ENCODE assay signal across 26 mouse cellular contexts in the genomic region with DNA sequence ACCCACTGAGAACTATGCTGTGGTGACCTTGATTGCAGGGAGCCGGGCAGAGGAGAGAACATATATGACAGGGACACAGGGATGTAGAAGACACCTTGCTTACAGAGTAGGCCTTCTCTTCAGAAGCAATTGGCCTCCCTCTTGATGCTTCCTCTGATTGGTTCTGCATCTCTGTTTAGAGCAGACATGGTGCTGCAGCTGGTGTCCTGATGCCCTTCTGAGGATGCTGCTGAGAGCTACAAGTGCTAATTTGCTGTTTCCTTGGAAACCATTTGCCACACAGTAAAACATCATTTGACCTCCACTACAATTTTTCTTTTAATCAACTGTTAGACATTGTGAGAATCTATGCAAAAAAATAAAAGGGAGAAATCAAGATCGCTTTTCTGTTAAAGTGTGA.
DNase-seq lines count a peak whose midpoint lies in the region; ATAC-seq and TF ChIP-seq lines count a peak whose summit lies in the region.
"Had no signal": no experiment of that assay in that cellular context is flagged by ENCODE, and none has a peak within 500 bp of the region (broad histone marks: within the 10 kb centered on the region; RNA-seq: fewer than 3 reads in every experiment).

No protein-coding gene starts in this region.

- H3K27me3 ChIP-seq in forebrain, embryonic 16.5 days (replicated peaks; ENCODE audit: control insufficient read depth, insufficient read depth, low read length): no peaks in the 10 kb centered on the region
- H3K27me3 ChIP-seq in forebrain, embryonic 11.5 days (ENCODE audit: control insufficient read depth, insufficient read depth, low read length): no peaks in the 10 kb centered on the region
- no peaks in the 10 kb centered on the region for H3K27me3 ChIP-seq in midbrain, embryonic 14.5 days (ENCODE audit: control insufficient read depth, insufficient read depth, low read length)
- H3K27me3 ChIP-seq in midbrain, embryonic 10.5 days (ENCODE audit: low read depth, poor library complexity, severe bottlenecking): no peaks in the 10 kb centered on the region
- no peaks in the 10 kb centered on the region for H3K27me3 ChIP-seq in midbrain, postnatal 0 days (ENCODE audit: insufficient read depth, low read length)
- H3K27me3 ChIP-seq: embryonic facial prominence, embryonic 13.5 days; heart, embryonic 13.5 days; hindbrain, embryonic 12.5 days; hindbrain, embryonic 15.5 days had no signal

- H3K9ac ChIP-seq in forebrain, embryonic 16.5 days (replicated peaks; ENCODE audit: low read depth, low read length): no peak overlapping the region
- H3K9ac ChIP-seq in forebrain, embryonic 11.5 days (ENCODE audit: low read length): no peak overlapping the region
- H3K9ac ChIP-seq in midbrain, embryonic 14.5 days (replicated peaks; ENCODE audit: low read length): no peak overlapping the region
- no peak overlapping the region for H3K9ac ChIP-seq in midbrain, postnatal 0 days (replicated peaks; ENCODE audit: low read length, poor library complexity, severe bottlenecking)
- H3K9ac ChIP-seq: embryonic facial prominence, embryonic 13.5 days; heart, embryonic 13.5 days; hindbrain, embryonic 12.5 days; hindbrain, embryonic 15.5 days had no signal

- H3K9me3 ChIP-seq in forebrain, embryonic 16.5 days (ENCODE audit: control insufficient read depth, low read length): no peaks in the 10 kb centered on the region
- H3K9me3 ChIP-seq in forebrain, embryonic 11.5 days (ENCODE audit: control insufficient read depth, low read length): no peaks in the 10 kb centered on the region
- no peaks in the 10 kb centered on the region for H3K9me3 ChIP-seq in midbrain, embryonic 14.5 days (ENCODE audit: control insufficient read depth, low read length)
- no peaks in the 10 kb centered on the region for H3K9me3 ChIP-seq in midbrain, embryonic 10.5 days (replicated peaks)
- no peaks in the 10 kb centered on the region for H3K9me3 ChIP-seq in midbrain, postnatal 0 days (ENCODE audit: low read length)
- H3K9me3 ChIP-seq: embryonic facial prominence, embryonic 10.5 days; embryonic facial prominence, embryonic 13.5 days; heart, embryonic 10.5 days; heart, embryonic 13.5 days; hindbrain, embryonic 12.5 days; hindbrain, embryonic 15.5 days had no signal

- no peak overlapping the region for H3K27ac ChIP-seq in forebrain, embryonic 16.5 days (ENCODE audit: low read length)
- H3K27ac ChIP-seq in forebrain, embryonic 11.5 days (ENCODE audit: low read depth, low read length): no peak overlapping the region
- no peak overlapping the region for H3K27ac ChIP-seq in midbrain, embryonic 14.5 days (replicated peaks; ENCODE audit: low read depth, low read length)
- no peak overlapping the region for H3K27ac ChIP-seq in midbrain, embryonic 10.5 days (replicated peaks)
- H3K27ac ChIP-seq in midbrain, postnatal 0 days (ENCODE audit: low read depth, low read length): no peak overlapping the region
- H3K27ac ChIP-seq in gastrocnemius, adult 2 months: no peak overlapping the region
- H3K27ac ChIP-seq: embryonic facial prominence, embryonic 10.5 days; embryonic facial prominence, embryonic 13.5 days; heart, adult 2 months; heart, embryonic 10.5 days; heart, embryonic 13.5 days; hindbrain, embryonic 12.5 days; hindbrain, embryonic 15.5 days had no signal

- WGBS in forebrain, embryonic 16.5 days: 92% methylated on average over 2 of the region's 2 CpGs
- 85% methylated on average over 2 of the region's 2 CpGs for WGBS in forebrain, embryonic 11.5 days
- WGBS in midbrain, embryonic 14.5 days: 91% methylated on average over 2 of the region's 2 CpGs
- 91% methylated on average over 2 of the region's 2 CpGs for WGBS in midbrain, embryonic 10.5 days
- 82% methylated on average over 2 of the region's 2 CpGs for WGBS in midbrain, postnatal 0 days

- H3K36me3 ChIP-seq in forebrain, embryonic 16.5 days (ENCODE audit: control insufficient read depth, insufficient read depth): no peaks in the 10 kb centered on the region
- H3K36me3 ChIP-seq in forebrain, embryonic 11.5 days (ENCODE audit: control insufficient read depth, insufficient read depth, low read length): no peaks in the 10 kb centered on the region
- H3K36me3 ChIP-seq in midbrain, embryonic 14.5 days (ENCODE audit: control insufficient read depth, insufficient read depth, low read length): no peaks in the 10 kb centered on the region
- no peaks in the 10 kb centered on the region for H3K36me3 ChIP-seq in midbrain, embryonic 10.5 days
- no peaks in the 10 kb centered on the region for H3K36me3 ChIP-seq in midbrain, postnatal 0 days (ENCODE audit: insufficient read depth, low read length)
- H3K36me3 ChIP-seq: embryonic facial prominence, embryonic 10.5 days; embryonic facial prominence, embryonic 13.5 days; heart, embryonic 10.5 days; heart, embryonic 13.5 days; hindbrain, embryonic 12.5 days; hindbrain, embryonic 15.5 days had no signal

- intact Hi-C loops in gastrocnemius, adult 2 months (cut with DNase I): no loop called here

- peak; percentile 43 for ATAC-seq in forebrain, embryonic 16.5 days
- no peak for ATAC-seq in forebrain, embryonic 11.5 days (replicated peaks; ENCODE audit: low FRiP score)
- no peak for ATAC-seq in midbrain, embryonic 14.5 days (ENCODE audit: low FRiP score, low TSS enrichment)
- no peak for ATAC-seq in midbrain, postnatal 0 days (ENCODE audit: low FRiP score)
- ATAC-seq: CD4-positive, CD25-positive, alpha-beta regulatory T cell, adult 4 months; intestine, postnatal 0 days had no signal

- TF ChIP-seq CTCF in midbrain, postnatal 0 days (IDR thresholded peaks at IDR 0.05): no peak
- no peak for TF ChIP-seq CTCF in gastrocnemius, adult 2 months (IDR thresholded peaks at IDR 0.05)

- no peak for DNase-seq in forebrain, embryonic 11.5 days (ENCODE audit: low spot score)
- DNase-seq in midbrain, embryonic 14.5 days: peak; percentile 8
- no peak for DNase-seq in midbrain, embryonic 10.5 days (ENCODE audit: low spot score)
- peak; percentile 49 for DNase-seq in brain, adult 2 months (ENCODE audit: low read depth, low spot score)
- peak; percentile 10 for DNase-seq in midbrain, postnatal 0 days (ENCODE audit: low spot score)
- DNase-seq in gastrocnemius, adult 2 months: no peak
- DNase-seq: adrenal gland, adult 2 months; adrenal gland, postnatal 14 days; cerebellum, adult 11-12 months; cerebellum, adult 8-10 months; cerebellum, postnatal 10 days; cerebellum, postnatal 36 days; embryo, embryonic 11 days; gastrocnemius, postnatal 25 days; heart, adult 2 months; heart, postnatal 14 days had no signal

- H3K4me1 ChIP-seq in forebrain, embryonic 16.5 days (replicated peaks; ENCODE audit: control insufficient read depth, insufficient read depth, low read length): no peaks in the 10 kb centered on the region
- H3K4me1 ChIP-seq in forebrain, embryonic 11.5 days (replicated peaks; ENCODE audit: control insufficient read depth, insufficient read depth, low read length): no peaks in the 10 kb centered on the region
- no peaks in the 10 kb centered on the region for H3K4me1 ChIP-seq in midbrain, embryonic 14.5 days (ENCODE audit: control insufficient read depth, insufficient read depth, low read length)
- no peaks in the 10 kb centered on the region for H3K4me1 ChIP-seq in midbrain, embryonic 10.5 days
- H3K4me1 ChIP-seq in midbrain, postnatal 0 days (ENCODE audit: insufficient read depth, low read length): no peaks in the 10 kb centered on the region
- H3K4me1 ChIP-seq: embryonic facial prominence, embryonic 10.5 days; embryonic facial prominence, embryonic 13.5 days; heart, embryonic 10.5 days; heart, embryonic 13.5 days; hindbrain, embryonic 12.5 days; hindbrain, embryonic 15.5 days had no signal

- no peak overlapping the region for H3K4me3 ChIP-seq in forebrain, embryonic 16.5 days (replicated peaks; ENCODE audit: low read length)
- no peak overlapping the region for H3K4me3 ChIP-seq in forebrain, embryonic 11.5 days (ENCODE audit: low read depth, low read length)
- no peak overlapping the region for H3K4me3 ChIP-seq in midbrain, embryonic 14.5 days (replicated peaks; ENCODE audit: low read depth, low read length)
- H3K4me3 ChIP-seq in midbrain, embryonic 10.5 days: no peak overlapping the region
- no peak overlapping the region for H3K4me3 ChIP-seq in midbrain, postnatal 0 days (ENCODE audit: low read depth, low read length)
- no peak overlapping the region for H3K4me3 ChIP-seq in gastrocnemius, adult 2 months
- H3K4me3 ChIP-seq: embryonic facial prominence, embryonic 10.5 days; embryonic facial prominence, embryonic 13.5 days; erythroblast, embryonic 14.5 days; heart, adult 2 months; heart, embryonic 10.5 days; heart, embryonic 13.5 days; hindbrain, embryonic 12.5 days; hindbrain, embryonic 15.5 days had no signal

- no peak overlapping the region for H3K4me2 ChIP-seq in forebrain, embryonic 16.5 days (ENCODE audit: low read length)
- H3K4me2 ChIP-seq in forebrain, embryonic 11.5 days (ENCODE audit: low read depth, low read length, severe bottlenecking): no peak overlapping the region
- H3K4me2 ChIP-seq in midbrain, embryonic 14.5 days (ENCODE audit: low read length): no peak overlapping the region
- H3K4me2 ChIP-seq in midbrain, postnatal 0 days (ENCODE audit: low read depth, low read length, poor library complexity, severe bottlenecking): no peak overlapping the region
- H3K4me2 ChIP-seq: embryonic facial prominence, embryonic 13.5 days; heart, embryonic 13.5 days; hindbrain, embryonic 12.5 days; hindbrain, embryonic 15.5 days had no signal

Comparison
In these comparisons a context has a peak if more than half of its experiments do, and no peak if none do; other contexts are left out.
1. DNase-seq: peak in midbrain, embryonic 14.5 days (single experiment), brain, adult 2 months (single experiment) and midbrain, postnatal 0 days (single experiment); none in forebrain, embryonic 11.5 days (single experiment), midbrain, embryonic 10.5 days (single experiment) and gastrocnemius, adult 2 months (single experiment).